Mouse (Mus musculus) CD4-positive, CD25-positive, alpha-beta regulatory T cell, adult 2 months (primary cell): Measurements from ENCODE around the gene Eif2b1.
"Not testable (repeated sequence)": the region's sequence is repeated elsewhere in the genome, so short reads cannot be mapped to it uniquely, and the experiment has no call there.

Experiments used
- DNase-seq: peaks from one replicate; pipeline ENCODE4 v3.0.0-alpha.2; 2012; ENCODE audit warnings: low read depth, low spot score

Gene Eif2b1

GRCm38 (mm10) chr5:124578633-124579317 is at the start of gene Eif2b1, which contains the start of gene Gtf2h3:
Eif2b1 (minus strand) TSS chr5:124579131.
Gtf2h3 (plus strand) TSS chr5:124579140.
- DNase-seq = peak; percentile 98

DNA sequence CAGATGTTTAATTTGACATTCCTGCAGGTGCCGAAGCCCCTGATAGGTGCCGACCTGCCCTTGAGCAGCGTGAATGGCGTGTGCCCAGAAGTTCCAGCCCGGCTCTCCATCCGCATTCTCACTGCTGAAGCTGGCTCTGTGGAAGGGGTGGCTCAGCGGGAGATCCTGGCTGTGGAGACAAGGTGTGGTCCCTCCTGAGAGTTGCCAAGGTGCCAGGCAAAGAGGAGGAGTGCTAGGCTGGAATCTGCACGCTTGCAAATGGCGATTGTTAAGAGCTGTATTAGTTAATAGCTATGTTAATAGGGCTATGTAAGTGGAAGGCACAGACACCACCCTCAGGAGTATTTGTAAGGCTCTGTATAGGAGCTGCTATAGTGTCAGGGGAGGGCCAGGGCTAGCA is 45.4 kb upstream of the Eif2b1 start:
- DNase-seq = no peak

DNA sequence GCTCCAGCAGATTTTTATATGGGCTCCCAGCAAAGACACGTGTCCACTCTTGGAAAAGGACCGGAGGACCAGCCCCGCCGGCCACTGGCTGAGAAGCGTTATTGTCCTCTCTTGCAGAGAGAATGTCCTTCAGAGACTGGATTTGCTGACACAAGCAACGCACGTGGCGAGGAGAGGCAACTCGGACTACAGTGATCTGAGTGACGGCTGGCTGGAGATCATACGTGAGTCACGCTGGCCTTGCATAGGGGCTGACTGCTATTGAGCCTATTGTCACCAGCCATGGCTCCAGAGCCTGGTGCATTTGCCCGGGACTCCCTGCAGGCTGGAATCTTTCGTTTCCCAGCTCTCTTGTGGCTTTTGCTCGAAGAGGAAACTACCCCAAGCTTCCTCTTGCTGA is 44.0 kb upstream of the Eif2b1 start:
- no peak for DNase-seq

- DNase-seq = no peak
Measured at GRCm38 (mm10) chr5:124621362-124621761, 42.4 kb upstream of the Eif2b1 start.

DNA sequence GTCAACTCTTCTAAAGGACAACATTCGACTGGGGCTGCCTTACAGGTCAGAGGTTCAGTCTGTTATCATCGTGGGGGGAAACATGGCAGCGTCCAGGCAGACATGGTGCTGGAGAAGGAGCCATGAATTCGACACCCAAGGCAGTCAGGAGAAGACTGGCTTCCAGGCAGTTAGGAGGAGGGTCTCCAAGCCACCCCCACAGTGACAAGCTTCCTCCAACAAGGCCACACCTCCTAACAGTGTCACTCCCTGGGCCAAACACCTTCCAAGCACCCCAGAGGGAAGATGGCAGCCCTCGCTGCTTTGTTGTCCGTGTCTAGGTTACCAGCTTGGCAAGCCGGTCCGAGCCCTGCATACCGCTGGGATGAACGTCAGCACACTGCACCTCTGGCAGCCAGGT is 39.8 kb upstream of the Eif2b1 start:
- no peak for DNase-seq

DNA sequence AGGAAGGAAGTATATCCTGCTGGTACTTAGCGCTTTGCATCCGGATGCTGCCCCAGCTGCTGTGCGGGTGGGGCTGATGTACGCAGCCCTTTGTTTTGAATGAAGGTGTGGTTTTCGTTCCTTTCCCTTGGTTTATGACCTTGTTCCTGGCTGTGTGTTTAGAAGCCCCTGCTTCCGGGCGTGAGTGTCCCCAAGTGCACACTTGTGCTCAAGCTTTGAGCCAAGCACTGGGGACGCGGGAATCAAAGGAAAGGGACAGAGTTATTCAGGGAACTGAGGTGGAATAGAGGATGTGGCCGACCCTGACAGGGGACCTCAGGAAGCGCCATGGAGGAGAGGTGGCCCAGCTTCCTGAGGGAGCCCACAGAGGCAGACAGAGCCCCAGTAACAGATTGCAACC is 35.8 kb upstream of the Eif2b1 start:
- DNase-seq = peak; percentile 45

DNA sequence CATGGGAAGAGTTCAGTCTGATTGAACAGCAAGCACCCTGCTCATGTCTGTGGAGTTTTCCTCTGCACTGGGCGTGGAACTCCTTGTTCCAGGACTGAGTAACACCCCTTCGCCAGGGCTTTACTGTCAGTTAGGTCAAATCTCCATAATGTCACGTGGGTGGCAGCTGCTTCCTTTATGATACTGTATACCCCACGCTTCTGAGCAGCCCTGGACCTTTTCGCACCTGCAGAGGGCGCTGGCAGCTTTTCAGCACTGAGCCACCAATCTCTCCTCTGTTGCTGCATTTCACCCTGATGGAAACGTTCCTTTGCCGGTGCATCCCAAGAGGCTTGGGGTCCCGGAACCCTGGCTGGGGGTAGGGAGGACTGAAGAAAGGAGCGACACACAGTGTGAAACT is 32.0 kb upstream of the Eif2b1 start:
- DNase-seq = peak; percentile 37

GRCm38 (mm10) chr5:124605041-124605622 is 26.2 kb upstream of the Eif2b1 start:
- DNase-seq = no peak

DNA sequence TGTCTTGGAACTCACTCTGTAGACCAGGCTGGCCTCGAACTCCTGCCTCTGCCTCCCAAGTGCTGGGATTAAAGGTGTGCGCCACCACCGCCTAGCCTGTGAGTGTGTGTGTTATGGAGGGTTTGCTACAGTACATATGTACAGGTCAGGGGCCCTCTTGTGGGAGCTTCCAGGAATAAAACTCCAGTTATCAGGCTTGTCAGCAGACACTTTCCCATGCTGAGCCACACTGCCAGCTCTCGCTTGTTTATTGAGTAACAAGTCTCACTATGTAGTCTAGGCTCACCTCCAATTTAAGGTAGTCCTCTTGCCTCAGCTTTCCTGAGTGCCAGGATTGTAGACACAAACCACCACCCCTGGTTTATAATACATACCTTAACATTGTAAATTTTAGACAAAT is 25.4 kb upstream of the Eif2b1 start:
- no peak for DNase-seq

- DNase-seq = peak; percentile 73
Measured at GRCm38 (mm10) chr5:124602349-124602748, 23.4 kb upstream of the Eif2b1 start.

GRCm38 (mm10) chr5:124599726-124600125 is 20.8 kb upstream of the Eif2b1 start:
- not testable (repeated sequence) for DNase-seq

GRCm38 (mm10) chr5:124598224-124599174 is 19.6 kb upstream of the Eif2b1 start:
- DNase-seq = peak; percentile 87

- DNase-seq = no peak
Measured at GRCm38 (mm10) chr5:124592768-124593167, 13.8 kb upstream of the Eif2b1 start.

DNA sequence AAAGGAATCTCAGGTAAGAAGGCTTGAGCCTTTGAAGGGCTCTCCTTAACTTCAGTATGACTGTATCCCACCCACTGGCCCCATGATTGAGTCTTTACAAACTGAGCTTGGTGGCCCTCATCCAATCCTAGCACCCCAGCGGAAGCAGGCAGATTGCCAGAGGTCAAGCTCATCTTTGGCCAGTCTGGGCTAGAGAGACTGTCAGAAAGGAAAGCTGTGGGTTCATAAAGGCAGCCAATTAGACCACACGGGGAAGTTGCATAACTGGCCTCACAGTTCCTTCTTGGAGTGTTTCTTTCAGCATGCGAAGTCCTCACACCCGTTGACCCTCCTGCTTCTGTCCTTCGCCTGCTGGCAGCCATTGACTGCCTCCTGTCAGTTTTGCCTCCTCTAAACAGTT is 3.6 kb upstream of the Eif2b1 start:
- no peak for DNase-seq

- no peak for DNase-seq
Measured at GRCm38 (mm10) chr5:124575467-124575866, 3.5 kb downstream of the Eif2b1 start.

- DNase-seq = no peak
Measured at GRCm38 (mm10) chr5:124571068-124571467, 7.9 kb downstream of the Eif2b1 start.

DNA sequence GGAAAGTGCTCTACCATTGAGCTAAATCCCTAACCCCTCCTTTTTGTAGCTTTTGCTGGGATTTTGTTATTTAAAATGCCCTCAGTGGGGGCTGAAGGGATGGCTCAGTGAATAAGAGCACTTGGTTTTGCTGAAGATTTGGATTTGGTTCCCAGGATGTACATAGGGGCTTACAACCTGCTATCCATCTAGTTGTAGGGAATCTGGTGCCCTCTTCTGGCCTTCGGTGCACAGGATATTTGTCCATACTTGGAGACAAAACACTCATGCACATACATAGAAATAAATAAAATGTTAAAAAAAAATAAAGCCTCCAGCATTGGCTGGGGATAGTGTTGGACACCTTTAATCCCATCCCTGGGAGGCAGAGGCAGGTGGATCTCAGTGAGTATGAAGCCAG is 23.8 kb downstream of the Eif2b1 start:
- DNase-seq = peak; percentile 45

- no peak for DNase-seq
Measured at GRCm38 (mm10) chr5:124553607-124554006, 25.3 kb downstream of the Eif2b1 start.

DNA sequence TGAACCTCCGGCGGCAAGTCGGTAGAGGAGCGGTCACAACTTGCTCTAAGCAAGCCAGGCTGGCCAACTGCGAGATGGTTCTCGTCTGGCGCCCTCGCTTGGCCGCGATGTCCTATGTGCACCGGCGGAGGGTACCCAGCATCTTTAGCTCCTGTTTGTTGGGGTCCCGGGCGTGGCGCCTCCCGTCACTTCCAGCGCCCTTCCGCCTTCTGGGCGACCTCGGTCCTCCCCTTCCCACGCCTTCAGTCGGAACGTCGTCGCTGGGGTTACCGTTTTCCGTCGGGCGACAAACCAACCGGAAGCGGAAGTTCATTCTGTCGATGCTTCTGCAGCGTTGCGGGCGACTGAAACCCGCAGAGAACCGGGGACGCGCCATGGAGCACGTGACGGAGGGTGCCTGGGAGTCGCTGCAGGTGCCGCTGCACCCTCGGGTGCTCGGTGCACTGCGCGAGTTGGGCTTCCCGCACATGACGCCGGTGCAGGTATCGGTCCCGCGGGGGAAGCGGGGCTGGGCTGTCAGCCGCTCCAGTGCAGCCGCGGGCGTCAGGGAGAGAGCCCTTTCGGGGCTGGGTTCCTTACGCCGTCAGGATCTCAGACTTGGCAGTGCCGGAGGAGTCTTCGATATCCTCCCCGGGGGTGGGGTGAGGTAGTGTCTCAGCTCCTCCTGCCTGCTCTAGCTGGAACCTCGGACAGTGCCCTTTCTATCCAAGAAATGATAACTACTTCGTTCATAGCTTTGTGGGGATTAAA is 26.2 kb downstream of the Eif2b1 start, which contains the start of gene Ddx55:
Gene Ddx55, plus strand, starts transcription at position 307 of the 750 bp plus-strand sequence.
- DNase-seq = peak; percentile 96

- DNase-seq = no peak
Measured at GRCm38 (mm10) chr5:124552094-124552472, 26.8 kb downstream of the Eif2b1 start.

GRCm38 (mm10) chr5:124551349-124552093 is 27.4 kb downstream of the Eif2b1 start:
- DNase-seq = peak; percentile 46
